Mouse (Mus musculus) heart, adult 2 months (tissue): ENCODE data around the gene Mlycd.

Experiments used
- CTCF ChIP-seq: fragments of 200-600 bp; IDR thresholded peaks from 2 replicates; pipeline ENCODE4 v1.8.1; 2022; ENCODE audit warnings: antibody characterized with exemption, mild to moderate bottlenecking, moderate library complexity
- EP300 ChIP-seq: fragments of 200-500 bp; IDR thresholded peaks from 2 replicates; pipeline ENCODE4 v1.6.1; 2011; ENCODE audit warnings: low read depth, low read length, control low read depth; ENCODE audit not compliant: insufficient read depth
- POLR2A ChIP-seq: fragments of 200-500 bp; IDR thresholded peaks from 2 replicates; pipeline ENCODE4 v1.6.1; 2011; ENCODE audit warnings: mild to moderate bottlenecking, low read depth, low read length, control low read depth; ENCODE audit not compliant: insufficient read depth

DNA sequence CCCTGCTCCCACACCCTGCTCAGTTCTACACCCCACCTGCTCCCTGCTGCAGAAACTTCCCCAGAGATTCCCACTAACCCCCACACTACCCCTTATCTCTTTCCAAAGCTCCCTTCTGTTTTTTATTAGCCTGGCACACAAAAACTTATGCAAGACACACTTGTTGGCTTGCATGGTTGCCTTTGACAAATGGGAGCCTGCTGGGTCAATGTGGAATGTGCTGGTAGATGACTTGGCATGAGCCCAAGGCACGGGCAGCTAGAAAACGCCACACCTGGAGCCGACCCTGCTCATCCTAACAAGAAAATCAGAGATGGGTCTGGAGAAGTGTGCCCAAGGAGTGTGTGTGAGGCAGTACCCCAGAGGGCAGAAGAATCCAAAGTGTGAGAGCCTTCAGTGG is 34.9 kb downstream of the Mlycd start:
- TF ChIP-seq POLR2A = no peak
- no peak for TF ChIP-seq CTCF
- TF ChIP-seq EP300 = no peak
